Mouse (Mus musculus): ENCODE data around the gene Glmp. TPM values are rescaled to one million over a fixed set of nuclear protein-coding genes. Genes with fewer than 3 reads are reported as not detected.

Gene Glmp
- total RNA-seq (2023) = 100 to 1,000 TPM; 128 to 130 TPM

GRCm38 (mm10) chr3:88324951-88325405 lies at the start of gene Glmp:
Glmp (plus strand) TSS chr3:88325023.

GRCm38 (mm10) chr3:88287110-88287509 lies 37.7 kb upstream of the Glmp start, which contains the start of gene Gm38392:
Gm38392 (minus strand) TSS chr3:88287210.

GRCm38 (mm10) chr3:88296561-88297318 lies 28.1 kb upstream of the Glmp start, which contains the start of the genes Tsacc and Cct3:
Tsacc (minus strand) TSS chr3:88296999.
Cct3 (plus strand) TSS chr3:88297116.

GRCm38 (mm10) chr3:88336058-88337013 lies 11.5 kb downstream of the Glmp start, which contains the start of the genes Tmem79 and Smg5:
Tmem79 (minus strand) TSS chr3:88336148.
Smg5 (plus strand) TSS chr3:88336260.

GRCm38 (mm10) chr3:88364337-88364736 lies 39.5 kb downstream of the Glmp start, which contains the start of gene Paqr6:
Paqr6 (plus strand) TSS chr3:88364584.

GRCm38 (mm10) chr3:88372643-88373042 lies 47.8 kb downstream of the Glmp start, which contains the start of gene Bglap3:
Bglap3 (minus strand) TSS chr3:88372743.

GRCm38 (mm10) chr3:88378599-88378998 lies 53.8 kb downstream of the Glmp start, which contains the start of gene Bglap2:
Bglap2 (minus strand) TSS chr3:88378699.

Other genes starting within 250 kb of the Glmp start
- not detected for gene Ttc24, start 246.7 kb upstream of the Glmp start, total RNA-seq (2023)
- gene Iqgap3, start 243.1 kb upstream of the Glmp start, total RNA-seq (2023) = 10 to 100 TPM; 31.6 to 33.7 TPM
- gene Mef2d, start 182.7 kb upstream of the Glmp start, total RNA-seq (2023) = 100 to 1,000 TPM in 1 of 2 experiments, 10 to 100 TPM in 1; 73.1 to 107 TPM
- gene Rhbg, start 70.3 kb upstream of the Glmp start, total RNA-seq (2023) = not detected
- gene Gm38392, start 37.8 kb upstream of the Glmp start, total RNA-seq (2023) = not detected
- 1 to 10 TPM; 1.4 to 2.1 TPM for gene Tsacc, start 28.0 kb upstream of the Glmp start, total RNA-seq (2023)
- 10 to 100 TPM; 57.5 to 65.8 TPM for gene Cct3, start 27.9 kb upstream of the Glmp start, total RNA-seq (2023)
- under 1 TPM; 0.71 to 0.79 TPM for gene Tmem79, start 11.1 kb downstream of the Glmp start, total RNA-seq (2023)
- gene Smg5, start 11.2 kb downstream of the Glmp start, total RNA-seq (2023) = 10 to 100 TPM; 42.3 to 42.6 TPM
- not detected for gene Paqr6, start 39.6 kb downstream of the Glmp start, total RNA-seq (2023)
- gene Bglap3, start 47.7 kb downstream of the Glmp start, total RNA-seq (2023) = 1 to 10 TPM; 1.5 to 5.5 TPM
- 10 to 100 TPM in 1 of 2 experiments, 1 to 10 TPM in 1; 3.7 to 11.5 TPM for gene Bglap2, start 53.7 kb downstream of the Glmp start, total RNA-seq (2023)
- gene Bglap, start 59.4 kb downstream of the Glmp start, total RNA-seq (2023) = 10 to 100 TPM; 16.8 to 30.3 TPM
- 10 to 100 TPM; 61.1 to 63.9 TPM for gene Pmf1, start 85.3 kb downstream of the Glmp start, total RNA-seq (2023)
- gene Slc25a44, start 100.1 kb downstream of the Glmp start, total RNA-seq (2023) = 10 to 100 TPM; 22.4 to 22.5 TPM
- gene Sema4a, start 136.2 kb downstream of the Glmp start, total RNA-seq (2023) = 100 to 1,000 TPM; 326 to 366 TPM
- gene Lmna, start 184.9 kb downstream of the Glmp start, total RNA-seq (2023) = 10 to 100 TPM; 10.1 to 20.2 TPM
- under 1 TPM; 0.11 to 0.13 TPM for gene Mex3a, start 207.4 kb downstream of the Glmp start, total RNA-seq (2023)
- gene Rab25, start 223.3 kb downstream of the Glmp start, total RNA-seq (2023) = not detected
- 10 to 100 TPM; 76.5 to 78.5 TPM for gene Lamtor2, start 228.1 kb downstream of the Glmp start, total RNA-seq (2023)
- 10 to 100 TPM; 17.7 to 20.7 TPM for gene Ubqln4, start 228.7 kb downstream of the Glmp start, total RNA-seq (2023)